Mouse (Mus musculus) stomach, embryonic 15.5 days (tissue): ENCODE measurements at regions not wholly inside any gene's neighbourhood (a gene's known extent, or its start where the extent isn't known, plus 50 kb on each side); places are given as distances from the start of the nearest gene placed in this dataset.

ENCODE experiments used
- ATAC-seq: fragments of 200-750 bp; cut with Nextera tagmentation; 2 replicates; pipeline ENCODE4 v1.8.0; 2017; ENCODE audit warnings: low read depth, moderate number of reproducible peaks, moderate TSS enrichment; ENCODE audit not compliant: insufficient read depth, low FRiP score
- H3K27ac ChIP-seq: fragments of 300-500 bp; sonication (generic); 2 replicates; pipeline ENCODE4 v1.5.1; 2015; ENCODE audit warnings: mild to moderate bottlenecking, inconsistent platforms
- H3K27me3 ChIP-seq: fragments of 300-500 bp; sonication (generic); replicated peaks from 2 replicates; pipeline ENCODE4 v1.6.1; 2015; ENCODE audit warnings: inconsistent platforms
- H3K36me3 ChIP-seq: fragments of 300-500 bp; sonication (generic); 2 replicates; pipeline ENCODE4 v1.6.1; 2015; ENCODE audit warnings: inconsistent platforms
- H3K4me1 ChIP-seq: fragments of 300-500 bp; sonication (generic); 2 replicates; pipeline ENCODE4 v1.6.1; 2015; ENCODE audit warnings: inconsistent platforms
- H3K4me2 ChIP-seq: fragments of 300-500 bp; sonication (generic); 2 replicates; pipeline ENCODE4 v1.6.1; 2015; ENCODE audit warnings: mild to moderate bottlenecking, inconsistent platforms
- H3K4me3 ChIP-seq: fragments of 300-500 bp; sonication (generic); replicated peaks from 2 replicates; pipeline ENCODE4 v1.5.1; 2015; ENCODE audit warnings: inconsistent platforms
- H3K9ac ChIP-seq: fragments of 300-500 bp; sonication (generic); 2 replicates; pipeline ENCODE4 v1.6.1; 2015; ENCODE audit warnings: inconsistent platforms
- H3K9me3 ChIP-seq: fragments of 300-500 bp; sonication (generic); 2 replicates; pipeline ENCODE4 v1.6.1; 2016; ENCODE audit warnings: inconsistent platforms
- WGBS: fragments of 180-500 bp; shearing (Covaris S2); methylation state at CpG from one replicate; pipeline ENCODE4 v1.1.7; 2015; 5-methylcytosine and 5-hydroxymethylcytosine counted together

- Histone ChIP-seq H3K9me3 (no peaks in the 10 kb centered on the region), H3K27me3 (peaks cover 2% of the 10 kb centered on the region; the same call in 1 of the 2 replicates), H3K36me3 (no peaks in the 10 kb centered on the region), H3K4me1 (no peaks in the 10 kb centered on the region), H3K9ac (no peak overlapping the region), H3K27ac (no peak overlapping the region), H3K4me2 (no peak overlapping the region), H3K4me3 (no peak overlapping the region)
- ATAC-seq = no peak
- 25% methylated on average over 14 of the region's 14 CpGs for WGBS
Measured at GRCm38 (mm10) chr8:12127106-12127800, 151.4 kb upstream of the A230072I06Rik start.

GRCm38 (mm10) chr8:12127801-12128490 lies 150.7 kb upstream of the A230072I06Rik start:
- no peak for ATAC-seq
- 32% methylated on average over 4 of the region's 4 CpGs for WGBS
- H3K4me3 ChIP-seq = no peak overlapping the region
- no peak overlapping the region for H3K9ac ChIP-seq
- H3K27me3 ChIP-seq = peaks cover 6% of the 10 kb centered on the region; the same call in 1 of the 2 replicates
- H3K27ac ChIP-seq = no peak overlapping the region
- H3K36me3 ChIP-seq = no peaks in the 10 kb centered on the region
- H3K9me3 ChIP-seq = no peaks in the 10 kb centered on the region
- no peak overlapping the region for H3K4me2 ChIP-seq
- no peaks in the 10 kb centered on the region for H3K4me1 ChIP-seq

- Histone ChIP-seq H3K4me1 (no peaks in the 10 kb centered on the region), H3K27ac (no peak overlapping the region), H3K9me3 (no peaks in the 10 kb centered on the region), H3K9ac (no peak overlapping the region), H3K4me3 (no peak overlapping the region), H3K4me2 (no peak overlapping the region), H3K27me3 (peaks cover 6% of the 10 kb centered on the region; the same call in 1 of the 2 replicates), H3K36me3 (no peaks in the 10 kb centered on the region)
- ATAC-seq = no peak
- 53% methylated on average over 5 of the region's 5 CpGs for WGBS
Measured at GRCm38 (mm10) chr8:12130591-12130990, 148.0 kb upstream of the A230072I06Rik start.

- H3K4me3 ChIP-seq = no peak overlapping the region
- no peaks in the 10 kb centered on the region for H3K9me3 ChIP-seq
- no peak overlapping the region for H3K9ac ChIP-seq
- WGBS = 41% methylated on average over 1 of the region's 1 CpGs
- peaks cover 6% of the 10 kb centered on the region; the same call in 1 of the 2 replicates for H3K27me3 ChIP-seq
- no peak overlapping the region for H3K27ac ChIP-seq
- no peak overlapping the region for H3K4me2 ChIP-seq
- H3K4me1 ChIP-seq = no peaks in the 10 kb centered on the region
- H3K36me3 ChIP-seq = no peaks in the 10 kb centered on the region
- ATAC-seq = no peak
Measured at GRCm38 (mm10) chr8:12134200-12134599, 144.4 kb upstream of the A230072I06Rik start.

- H3K4me3 ChIP-seq = no peak overlapping the region
- H3K4me1 ChIP-seq = no peaks in the 10 kb centered on the region
- peaks cover 6% of the 10 kb centered on the region; the same call in 1 of the 2 replicates for H3K27me3 ChIP-seq
- WGBS = 77% methylated on average over 14 of the region's 14 CpGs
- H3K9me3 ChIP-seq = no peaks in the 10 kb centered on the region
- no peaks in the 10 kb centered on the region for H3K36me3 ChIP-seq
- H3K27ac ChIP-seq = no peak overlapping the region
- no peak for ATAC-seq
- H3K4me2 ChIP-seq = no peak overlapping the region
- no peak overlapping the region for H3K9ac ChIP-seq
Measured at GRCm38 (mm10) chr8:12135392-12136177, 143.0 kb upstream of the A230072I06Rik start.

- Histone ChIP-seq H3K36me3 (no peaks in the 10 kb centered on the region), H3K27ac (no peak overlapping the region), H3K9ac (no peak overlapping the region), H3K4me1 (no peaks in the 10 kb centered on the region), H3K9me3 (no peaks in the 10 kb centered on the region), H3K4me3 (no peak overlapping the region), H3K27me3 (peaks cover 6% of the 10 kb centered on the region; the same call in 1 of the 2 replicates), H3K4me2 (no peak overlapping the region)
- ATAC-seq = no peak
- WGBS = 85% methylated on average over 5 of the region's 5 CpGs
Measured at GRCm38 (mm10) chr8:12136178-12136455, 142.5 kb upstream of the A230072I06Rik start.

- no peaks in the 10 kb centered on the region for H3K9me3 ChIP-seq
- no peak for ATAC-seq
- no peaks in the 10 kb centered on the region for H3K36me3 ChIP-seq
- 30% methylated on average over 3 of the region's 3 CpGs for WGBS
- H3K27ac ChIP-seq = no peak overlapping the region
- H3K4me1 ChIP-seq = no peaks in the 10 kb centered on the region
- no peak overlapping the region for H3K4me3 ChIP-seq
- peaks cover 2% of the 10 kb centered on the region; the same call in 1 of the 2 replicates for H3K27me3 ChIP-seq
- no peak overlapping the region for H3K9ac ChIP-seq
- H3K4me2 ChIP-seq = no peak overlapping the region
Measured at GRCm38 (mm10) chr8:12137496-12137895, 141.1 kb upstream of the A230072I06Rik start.

GRCm38 (mm10) chr8:12137913-12138312 lies 140.7 kb upstream of the A230072I06Rik start:
- H3K9ac ChIP-seq = no peak overlapping the region
- no peaks in the 10 kb centered on the region for H3K27me3 ChIP-seq
- no peak overlapping the region for H3K4me2 ChIP-seq
- 72% methylated on average over 8 of the region's 8 CpGs for WGBS
- H3K27ac ChIP-seq = no peak overlapping the region
- H3K4me3 ChIP-seq = no peak overlapping the region
- no peak for ATAC-seq
- H3K36me3 ChIP-seq = no peaks in the 10 kb centered on the region
- no peaks in the 10 kb centered on the region for H3K9me3 ChIP-seq
- no peaks in the 10 kb centered on the region for H3K4me1 ChIP-seq

- H3K27ac ChIP-seq = no peak overlapping the region
- H3K9me3 ChIP-seq = no peaks in the 10 kb centered on the region
- no peak overlapping the region for H3K4me2 ChIP-seq
- no peaks in the 10 kb centered on the region for H3K27me3 ChIP-seq
- no peak for ATAC-seq
- H3K9ac ChIP-seq = no peak overlapping the region
- no peak overlapping the region for H3K4me3 ChIP-seq
- H3K36me3 ChIP-seq = no peaks in the 10 kb centered on the region
- H3K4me1 ChIP-seq = peaks cover 5% of the 10 kb centered on the region; the same call in 1 of the 2 replicates
- WGBS = 65% methylated on average over 7 of the region's 7 CpGs
Measured at GRCm38 (mm10) chr8:12151679-12152078, 126.9 kb upstream of the A230072I06Rik start.

GRCm38 (mm10) chr8:12152825-12153224 lies 125.8 kb upstream of the A230072I06Rik start:
- no peak overlapping the region for H3K4me3 ChIP-seq
- H3K27me3 ChIP-seq = no peaks in the 10 kb centered on the region
- no peak overlapping the region for H3K4me2 ChIP-seq
- H3K36me3 ChIP-seq = no peaks in the 10 kb centered on the region
- peaks cover 5% of the 10 kb centered on the region; the same call in 1 of the 2 replicates for H3K4me1 ChIP-seq
- no peak for ATAC-seq
- no peak overlapping the region for H3K9ac ChIP-seq
- H3K27ac ChIP-seq = no peak overlapping the region
- 56% methylated on average over 9 of the region's 9 CpGs for WGBS
- no peaks in the 10 kb centered on the region for H3K9me3 ChIP-seq

- 67% methylated on average over 1 of the region's 1 CpGs for WGBS
- ATAC-seq = no peak
- no peak overlapping the region for H3K9ac ChIP-seq
- no peak overlapping the region for H3K4me2 ChIP-seq
- no peak overlapping the region for H3K4me3 ChIP-seq
- no peaks in the 10 kb centered on the region for H3K9me3 ChIP-seq
- no peak overlapping the region for H3K27ac ChIP-seq
- H3K27me3 ChIP-seq = no peaks in the 10 kb centered on the region
- no peaks in the 10 kb centered on the region for H3K36me3 ChIP-seq
- peaks cover 5% of the 10 kb centered on the region; the same call in 1 of the 2 replicates for H3K4me1 ChIP-seq
Measured at GRCm38 (mm10) chr8:12156893-12157292, 121.7 kb upstream of the A230072I06Rik start.

GRCm38 (mm10) chr8:12158188-12158587 lies 120.4 kb upstream of the A230072I06Rik start:
- Histone ChIP-seq H3K27ac (no peak overlapping the region), H3K4me2 (no peak overlapping the region), H3K9ac (no peak overlapping the region), H3K27me3 (no peaks in the 10 kb centered on the region), H3K4me1 (peaks cover 9% of the 10 kb centered on the region; the same call in 1 of the 2 replicates), H3K4me3 (no peak overlapping the region), H3K9me3 (no peaks in the 10 kb centered on the region), H3K36me3 (no peaks in the 10 kb centered on the region)
- ATAC-seq = no peak
- WGBS = 57% methylated on average over 9 of the region's 9 CpGs
